Mouse (Mus musculus) liver, embryonic 14.5 days (tissue): Measurements from ENCODE around the gene Ank2. TPM values are rescaled to one million over a fixed set of nuclear protein-coding genes. Genes with fewer than 3 reads are reported as not detected.

ENCODE experiments used
- ATAC-seq: fragments of 200-750 bp; cut with Nextera tagmentation; 2 replicates; pipeline ENCODE4 v1.8.0; 2017; ENCODE audit warnings: moderate number of reproducible peaks, mild to moderate bottlenecking, moderate library complexity; ENCODE audit not compliant: insufficient read depth
- DNase-seq, 3 experiments: peaks; one replicate each; pipeline ENCODE4 v3.0.0-alpha.2; 2012 to 2013; ENCODE audit warnings: low read depth in 3 of 3, low spot score in 3 of 3
- H3K27ac ChIP-seq: fragments of 300-500 bp; sonication (generic); 2 replicates; pipeline ENCODE4 v1.5.1; 2014; ENCODE audit warnings: moderate library complexity, mild to moderate bottlenecking, control low read depth, inconsistent platforms
- H3K27me3 ChIP-seq: fragments of 300-500 bp; sonication (generic); 2 replicates; pipeline ENCODE4 v1.6.1; 2014; ENCODE audit warnings: mild to moderate bottlenecking, low read length, moderate library complexity; ENCODE audit not compliant: control insufficient read depth, insufficient read depth
- H3K36me3 ChIP-seq: fragments of 300-500 bp; sonication (generic); replicated peaks from 2 replicates; pipeline ENCODE4 v1.6.1; 2014; ENCODE audit warnings: low read depth; ENCODE audit not compliant: control insufficient read depth, insufficient read depth
- H3K4me1 ChIP-seq, 2 experiments: fragments of 200-500 bp in 1 of 2; fragments of 300-500 bp in 1 of 2; sonication (generic) in 1 of 2; replicated peaks; 2 replicates each; pipeline ENCODE4 v1.6.1; 2012 to 2014; ENCODE audit warnings: antibody characterized with exemption in 1 of 2, inconsistent platforms in 1 of 2, low read length in 1 of 2; ENCODE audit not compliant: control insufficient read depth in 2 of 2, insufficient read depth in 2 of 2
- H3K4me2 ChIP-seq: fragments of 300-500 bp; sonication (generic); 2 replicates; pipeline ENCODE4 v1.6.1; 2014; ENCODE audit warnings: low read depth, mild to moderate bottlenecking, control low read depth, moderate library complexity
- H3K4me3 ChIP-seq, 2 experiments: fragments of 200-500 bp in 1 of 2; fragments of 300-500 bp in 1 of 2; sonication (generic) in 1 of 2; 2 replicates each; pipeline ENCODE4 v1.5.1; 2012 to 2014; ENCODE audit warnings: low read depth in 2 of 2, low read length in 2 of 2, mild to moderate bottlenecking in 2 of 2, control low read depth in 1 of 2, inconsistent platforms in 1 of 2, moderate library complexity in 1 of 2; ENCODE audit not compliant: insufficient read depth in 1 of 2
- H3K9ac ChIP-seq: fragments of 300-500 bp; sonication (generic); replicated peaks from 2 replicates; pipeline ENCODE4 v1.6.1; 2014; ENCODE audit warnings: mild to moderate bottlenecking, control low read depth, moderate library complexity
- H3K9me3 ChIP-seq: fragments of 300-500 bp; sonication (generic); 2 replicates; pipeline ENCODE4 v1.6.1; 2016; ENCODE audit warnings: low read length, mixed read lengths; ENCODE audit not compliant: control insufficient read depth
- CTCF ChIP-seq: IDR thresholded peaks from 2 replicates; pipeline ENCODE4 v1.5.1; 2016; ENCODE audit warnings: antibody characterized with exemption, low read depth, control low read depth
- EP300 ChIP-seq: IDR thresholded peaks from 2 replicates; pipeline ENCODE4 v1.6.1; 2016; ENCODE audit warnings: antibody characterized with exemption, low read depth
- WGBS: fragments of 180-500 bp; shearing (Covaris S2); extraction: QIAGEN DNeasy Blood & Tissue Kit; methylation state at CpG from one replicate; pipeline ENCODE4 v1.1.7; 2014; ENCODE audit not compliant: insufficient replicate concordance; 5-methylcytosine and 5-hydroxymethylcytosine counted together
- polyA plus RNA-seq, 2 experiments: library from polyadenylated mRNA; depleted of rRNA in 1 of 2; stranded (reverse) in 1 of 2; unstranded in 1 of 2; fragments of >200 nt; fragmentation: Nextera tagmentation in 1 of 2; extraction: Ambion mirVana in 1 of 2; gene quantifications; 2 replicates each; pipeline versions ENCODE4 v1.2.1 to v1.2.3; 2012 to 2014

Gene Ank2
- polyA plus RNA-seq, 2 experiments = 4.8 to 5.2 TPM

DNA sequence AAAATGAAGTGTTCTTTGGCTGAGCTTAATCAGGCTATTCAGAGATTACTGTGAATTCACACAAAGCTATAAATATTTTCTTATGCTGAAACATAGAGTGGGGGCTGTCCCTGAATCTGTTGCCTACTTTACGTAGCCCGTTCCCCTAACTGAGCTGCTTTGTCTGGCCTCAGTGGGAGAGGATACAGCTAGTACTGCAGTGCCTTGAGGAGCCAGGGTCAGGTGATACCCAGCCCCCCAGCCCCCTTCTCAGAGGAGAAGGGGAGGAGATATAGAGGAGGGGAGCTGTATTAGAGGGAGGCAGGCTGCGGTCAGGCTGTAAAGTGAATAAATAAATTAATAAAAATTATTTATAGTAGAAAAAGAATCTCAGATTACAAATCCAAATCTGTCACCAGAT is 519.5 kb downstream of the Ank2 start:
- no peak for DNase-seq
- H3K27me3 ChIP-seq = no peaks in the 10 kb centered on the region
- H3K27ac ChIP-seq = no peak overlapping the region
- H3K4me3 ChIP-seq = no peak overlapping the region
- H3K4me1 ChIP-seq = no peaks in the 10 kb centered on the region
- H3K4me2 ChIP-seq = no peak overlapping the region
- H3K36me3 ChIP-seq = no peaks in the 10 kb centered on the region
- WGBS = 76% methylated on average over 3 of the region's 3 CpGs
- no peaks in the 10 kb centered on the region for H3K9me3 ChIP-seq
- H3K9ac ChIP-seq = no peak overlapping the region
- no peak for ATAC-seq
- TF ChIP-seq CTCF = no peak
- TF ChIP-seq EP300 = no peak

DNA sequence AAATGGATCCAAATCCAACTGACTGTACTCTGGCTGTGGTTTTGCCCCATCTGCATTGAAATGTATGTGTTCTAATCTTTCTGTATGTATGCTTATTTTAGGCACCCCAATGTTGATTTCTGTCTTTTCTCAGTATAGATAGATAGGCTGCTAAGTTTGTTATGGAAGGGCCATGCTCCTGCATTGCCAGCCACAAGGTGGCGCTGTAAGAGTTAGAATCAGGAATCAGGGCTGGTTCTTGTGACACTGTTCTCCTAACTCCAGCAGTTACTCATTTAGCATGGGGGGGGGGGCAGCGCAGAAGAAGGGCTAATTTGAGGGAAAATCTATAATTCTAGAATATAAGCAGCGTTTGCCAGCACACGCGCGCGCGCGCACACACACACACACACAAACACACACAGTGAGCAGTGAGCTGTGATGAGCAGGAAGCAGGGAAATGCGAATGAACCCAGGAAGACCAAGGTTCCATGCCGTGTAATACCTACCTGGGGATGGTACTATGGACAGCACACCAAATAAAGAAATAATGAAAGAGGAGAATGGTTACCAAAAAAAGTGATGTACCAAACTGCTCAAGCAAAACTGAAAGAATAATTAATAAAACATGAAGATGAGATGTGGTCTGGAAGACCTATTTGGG is 520.3 kb downstream of the Ank2 start:
- Histone ChIP-seq H3K9ac (no peak overlapping the region), H3K9me3 (no peaks in the 10 kb centered on the region), H3K36me3 (no peaks in the 10 kb centered on the region), H3K27me3 (no peaks in the 10 kb centered on the region), H3K4me1 (no peaks in the 10 kb centered on the region), H3K4me2 (no peak overlapping the region), H3K27ac (no peak overlapping the region), H3K4me3 (no peak overlapping the region)
- WGBS = 61% methylated on average over 11 of the region's 11 CpGs
- TF ChIP-seq CTCF = peak; percentile 64
- TF ChIP-seq EP300 = no peak
- no peak for ATAC-seq
- peak in 1 of 3 experiments; percentile 23 for DNase-seq

DNA sequence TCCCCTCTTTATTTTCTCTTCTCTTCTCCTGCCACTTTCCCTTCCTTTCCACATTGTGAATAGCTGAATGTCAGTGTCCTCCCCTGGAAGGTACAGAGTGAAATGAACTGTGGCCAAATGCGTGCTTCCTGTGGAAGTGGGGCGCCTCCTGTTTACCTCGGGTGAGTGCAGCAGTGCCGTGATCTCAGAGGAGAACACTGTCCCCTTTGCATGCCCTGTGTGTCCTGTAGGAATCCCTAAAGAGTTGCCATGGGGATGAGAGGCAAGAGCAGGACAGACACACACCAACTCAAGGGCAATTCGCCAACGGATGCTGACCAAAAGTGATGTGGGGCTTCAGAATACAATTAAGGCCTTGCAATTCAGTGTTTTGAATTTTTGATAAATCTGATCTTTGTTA is 521.8 kb downstream of the Ank2 start:
- Histone ChIP-seq H3K9ac (no peak overlapping the region), H3K9me3 (no peaks in the 10 kb centered on the region), H3K4me3 (no peak overlapping the region), H3K27ac (no peak overlapping the region), H3K36me3 (no peaks in the 10 kb centered on the region), H3K27me3 (no peaks in the 10 kb centered on the region), H3K4me1 (no peaks in the 10 kb centered on the region), H3K4me2 (no peak overlapping the region)
- no peak for ATAC-seq
- no peak for DNase-seq
- TF ChIP-seq CTCF (no peak), EP300 (no peak)
- WGBS = 55% methylated on average over 6 of the region's 6 CpGs

DNA sequence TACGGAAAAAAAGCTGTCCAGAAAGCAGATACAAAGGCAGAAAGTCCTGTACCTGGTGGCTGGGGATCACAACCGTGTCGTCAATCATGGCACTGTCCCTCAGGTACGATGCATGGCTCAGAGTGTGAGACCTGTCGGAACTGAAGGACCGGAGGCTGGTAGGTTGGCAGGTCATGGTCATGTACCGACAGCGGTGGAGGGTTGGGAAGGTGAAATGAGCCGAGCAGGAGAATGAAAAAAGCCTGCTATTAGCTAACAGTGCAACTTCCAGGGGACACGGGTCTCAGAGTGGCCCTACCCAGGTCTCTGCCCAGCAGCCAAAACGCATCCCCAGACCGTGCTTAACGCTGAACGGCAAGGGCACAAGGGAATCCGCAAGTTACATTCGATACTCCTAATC is 522.4 kb downstream of the Ank2 start:
- no peak overlapping the region for H3K4me2 ChIP-seq
- ATAC-seq = no peak

DNA sequence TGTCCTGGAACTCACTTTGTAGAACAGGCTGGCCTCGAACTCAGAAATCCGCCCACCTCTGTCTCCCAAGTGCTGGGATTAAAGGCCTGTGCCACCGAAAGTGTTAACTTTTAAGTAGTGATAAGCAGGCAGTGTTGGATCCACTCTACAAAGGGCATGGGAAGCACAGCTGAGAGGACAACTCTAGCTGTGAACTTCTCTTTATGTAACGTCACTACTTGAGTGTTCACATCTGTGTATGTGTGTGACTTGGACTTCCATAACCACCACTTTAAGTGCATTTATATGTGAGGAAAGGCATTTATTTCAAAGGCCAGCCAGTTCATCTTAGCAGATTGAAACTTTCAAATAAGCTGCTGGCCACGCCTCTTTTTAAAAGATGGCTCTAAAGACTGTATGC is 523.7 kb downstream of the Ank2 start:
- Histone ChIP-seq H3K9ac (no peak overlapping the region), H3K4me3 (no peak overlapping the region), H3K9me3 (no peaks in the 10 kb centered on the region), H3K36me3 (no peaks in the 10 kb centered on the region), H3K27me3 (no peaks in the 10 kb centered on the region), H3K27ac (no peak overlapping the region), H3K4me1 (no peaks in the 10 kb centered on the region), H3K4me2 (no peak overlapping the region)
- WGBS = 57% methylated on average over 5 of the region's 5 CpGs
- no peak for DNase-seq
- no peak for TF ChIP-seq EP300
- TF ChIP-seq CTCF = no peak
- ATAC-seq = no peak

More for the DNA sequence above, 522.4 kb downstream of the Ank2 start:
- Histone ChIP-seq H3K9me3 (no peaks in the 10 kb centered on the region), H3K36me3 (no peaks in the 10 kb centered on the region), H3K4me1 (no peaks in the 10 kb centered on the region), H3K27ac (no peak overlapping the region), H3K4me3 (no peak overlapping the region), H3K9ac (no peak overlapping the region), H3K27me3 (no peaks in the 10 kb centered on the region)
- WGBS = 73% methylated on average over 16 of the region's 16 CpGs
- DNase-seq = no peak
- no peak for TF ChIP-seq CTCF
